Mouse (Mus musculus): ENCODE results near the gene Pex7.

Pex7 gene

GRCm38 (mm10) chr10:19907246-19907804, at the start of gene Pex7:
Gene Pex7 (minus strand): TSS chr10:19907689.
- peak; percentile 93 to 97 for DNase-seq

- no peak for DNase-seq
Observed at GRCm38 (mm10) chr10:19956745-19957144, 49.3 kb upstream of the Pex7 start.

DNA sequence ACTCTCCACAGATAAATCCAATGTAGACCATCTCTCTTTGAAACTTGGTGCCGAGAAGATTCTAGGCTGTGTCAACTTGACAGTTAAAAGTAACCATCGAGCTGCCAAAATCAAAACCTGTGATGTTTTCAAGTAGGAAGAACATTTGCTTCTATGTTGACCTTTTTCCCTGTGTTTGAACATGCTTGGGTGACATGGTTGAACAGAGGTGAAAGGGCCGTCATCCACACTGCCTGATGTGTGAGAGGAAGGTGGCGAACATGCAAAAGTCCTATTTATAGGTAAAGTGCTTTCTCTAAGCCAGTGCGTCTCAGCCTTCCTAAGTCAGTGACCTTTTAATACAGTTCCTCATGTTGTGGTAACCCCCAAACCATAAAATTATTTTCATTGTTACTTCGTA, 48.3 kb upstream of the Pex7 start:
- DNase-seq: peak in 1 of 2 experiments; percentile 26

- DNase-seq: no peak
Observed at GRCm38 (mm10) chr10:19954572-19954971, 47.1 kb upstream of the Pex7 start.

GRCm38 (mm10) chr10:19953032-19953761, 45.7 kb upstream of the Pex7 start:
- peak; percentile 44 to 46 for DNase-seq

DNA sequence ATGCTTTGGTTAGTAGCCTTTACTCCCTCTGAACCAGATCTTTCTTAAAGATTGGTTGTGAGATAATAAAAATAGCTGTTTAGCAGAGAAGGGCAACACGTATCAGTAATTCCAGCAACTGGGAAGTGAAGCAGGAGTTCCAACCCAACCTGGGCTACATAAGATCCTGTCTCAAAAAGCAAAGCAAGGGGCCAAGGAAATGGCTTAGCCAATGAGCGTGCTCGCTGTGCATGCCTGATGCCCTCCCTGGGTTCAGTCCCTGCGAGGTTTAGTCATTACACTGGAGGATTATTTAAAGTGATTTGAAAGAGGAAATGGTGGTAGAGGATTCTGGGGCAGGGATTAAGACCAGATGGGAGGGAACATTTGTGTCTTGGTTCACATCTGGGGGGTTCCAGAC, 41.6 kb upstream of the Pex7 start:
- no peak for DNase-seq

DNA sequence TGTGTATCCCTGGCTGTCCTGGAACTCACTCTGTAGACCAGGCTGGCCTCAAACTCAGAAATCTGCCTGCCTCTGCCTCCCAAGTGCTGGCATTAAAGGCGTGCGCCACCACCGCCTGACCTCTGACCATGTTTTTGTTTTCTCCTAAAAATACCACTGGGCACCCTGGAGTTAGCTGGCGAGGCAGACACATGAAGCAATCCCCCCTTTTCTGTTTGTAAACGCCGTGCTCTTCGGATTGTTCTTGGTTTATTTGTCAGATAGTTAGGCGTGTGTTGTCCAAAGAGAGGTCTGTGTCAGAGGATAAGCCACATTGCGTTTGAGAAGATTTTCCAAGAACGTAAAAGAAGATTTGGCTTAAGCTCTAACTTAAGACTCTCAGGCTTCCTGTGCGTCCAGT, 40.9 kb upstream of the Pex7 start:
- DNase-seq: no peak

DNA sequence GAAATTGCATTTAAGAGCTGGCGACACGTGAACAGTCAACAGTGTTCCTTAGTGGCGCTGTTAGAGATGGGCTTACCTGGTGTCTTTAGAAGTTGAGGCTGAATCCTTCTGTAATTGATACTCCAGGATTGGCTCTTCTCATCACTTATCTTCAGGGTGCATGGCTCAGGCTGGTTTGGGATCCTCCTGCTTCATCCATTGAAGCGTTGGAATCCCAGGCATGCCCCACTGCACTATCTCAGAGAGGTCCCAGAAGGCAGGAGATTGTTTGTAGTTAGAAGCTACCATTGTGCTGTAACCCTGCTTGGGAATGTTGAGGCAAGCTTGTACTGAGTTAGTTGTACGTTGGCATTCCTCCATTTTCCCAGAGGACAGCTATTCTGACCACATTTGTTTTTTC, 40.4 kb upstream of the Pex7 start:
- no peak for DNase-seq

DNA sequence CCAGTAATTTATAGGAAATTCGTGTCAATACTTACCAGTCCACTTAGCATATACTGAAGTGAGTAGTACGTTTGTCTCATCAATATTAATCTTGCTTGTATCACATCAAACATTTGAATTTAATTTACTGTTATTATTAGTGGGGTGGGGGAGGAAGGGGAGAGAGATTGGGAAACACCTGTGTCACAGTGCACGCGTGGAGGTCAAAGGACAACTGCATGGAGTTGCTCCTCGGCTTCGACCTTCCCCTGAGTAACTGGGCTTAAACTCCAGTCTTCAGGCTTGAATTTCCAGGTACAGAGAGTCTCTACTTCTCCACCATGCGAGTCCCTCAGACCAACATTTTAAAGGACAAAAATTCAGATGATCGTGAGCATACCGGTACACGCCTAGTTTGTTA, 40.0 kb upstream of the Pex7 start:
- no peak for DNase-seq

DNA sequence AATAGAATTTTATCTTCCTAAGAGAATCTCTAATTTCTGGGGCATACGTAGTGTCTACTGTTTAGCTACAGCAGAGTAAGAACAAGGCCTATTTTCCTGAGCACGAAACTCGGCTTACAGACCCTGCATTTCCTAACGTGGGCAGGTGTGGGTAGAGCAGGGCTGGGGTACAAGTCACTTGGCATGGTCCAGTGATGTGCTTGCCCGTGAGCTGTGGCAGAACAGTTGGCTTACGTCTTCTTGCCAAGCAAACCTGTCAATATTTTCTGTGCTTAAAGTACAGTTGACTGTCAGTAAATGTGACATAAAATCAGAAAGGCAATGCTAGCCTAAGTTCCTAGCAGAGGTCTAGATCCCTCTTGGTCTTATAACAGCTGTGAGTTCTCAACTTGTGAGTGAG, 39.2 kb upstream of the Pex7 start:
- no peak for DNase-seq

DNA sequence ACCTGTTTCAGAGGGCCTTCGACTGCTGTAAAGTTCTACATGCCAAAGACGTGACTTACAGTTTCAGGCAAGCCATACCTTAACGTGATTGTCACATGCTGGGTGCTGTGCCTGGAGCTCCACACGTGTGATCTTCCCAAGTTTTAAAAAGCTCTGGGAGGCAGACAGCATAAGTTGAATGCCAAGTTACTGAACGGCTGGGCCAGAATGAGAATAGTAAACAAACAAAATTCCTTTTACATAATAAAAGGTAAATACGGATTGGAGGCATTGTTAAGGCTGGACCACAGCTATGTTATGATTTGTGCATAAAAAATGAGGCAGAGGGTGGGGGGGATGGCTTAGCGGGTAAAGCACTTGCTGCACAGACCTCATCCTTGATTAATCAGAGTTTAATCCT, 38.2 kb upstream of the Pex7 start:
- DNase-seq: no peak

DNA sequence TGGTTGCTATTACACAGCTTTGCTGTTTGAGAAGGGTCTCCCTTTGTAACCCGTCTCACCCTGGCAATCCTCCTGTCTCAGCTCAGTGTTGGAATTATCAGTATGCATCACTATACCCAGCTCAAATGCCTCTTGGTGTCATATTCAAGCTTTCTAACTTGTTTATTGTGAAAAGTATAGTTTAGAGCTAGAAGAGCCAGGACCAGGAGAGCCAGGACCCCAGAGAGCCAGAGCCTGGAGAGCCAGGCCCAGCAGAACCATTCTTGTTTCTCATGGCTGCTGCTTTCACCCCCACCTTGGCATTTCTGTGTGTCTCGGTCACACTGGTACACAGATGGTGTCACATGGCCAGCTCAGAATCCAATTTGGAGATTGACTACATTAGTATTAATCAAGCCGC, 35.1 kb upstream of the Pex7 start:
- no peak for DNase-seq

- no peak for DNase-seq
Observed at GRCm38 (mm10) chr10:19941914-19942313, 34.4 kb upstream of the Pex7 start.

DNA sequence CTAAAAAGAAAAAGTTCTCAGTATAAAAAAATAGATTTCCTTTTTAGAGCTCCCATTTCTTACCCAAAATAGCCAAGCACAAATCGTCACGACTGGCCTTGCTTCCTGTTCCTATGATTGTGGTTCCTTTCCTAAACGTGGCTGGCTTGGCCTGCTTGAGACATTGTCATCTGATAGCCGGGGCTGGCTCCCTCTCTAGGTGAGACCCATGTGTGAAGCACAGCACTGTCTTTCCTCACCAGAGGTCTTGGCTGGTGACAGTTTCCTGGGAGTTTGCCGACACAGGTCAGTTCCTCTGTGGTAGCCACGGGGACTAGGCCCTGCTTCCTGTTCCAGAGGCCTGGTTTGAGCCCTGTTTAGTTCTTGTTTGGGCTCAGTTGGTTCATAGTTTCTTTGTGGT, 33.6 kb upstream of the Pex7 start:
- peak; percentile 32 to 38 for DNase-seq

DNA sequence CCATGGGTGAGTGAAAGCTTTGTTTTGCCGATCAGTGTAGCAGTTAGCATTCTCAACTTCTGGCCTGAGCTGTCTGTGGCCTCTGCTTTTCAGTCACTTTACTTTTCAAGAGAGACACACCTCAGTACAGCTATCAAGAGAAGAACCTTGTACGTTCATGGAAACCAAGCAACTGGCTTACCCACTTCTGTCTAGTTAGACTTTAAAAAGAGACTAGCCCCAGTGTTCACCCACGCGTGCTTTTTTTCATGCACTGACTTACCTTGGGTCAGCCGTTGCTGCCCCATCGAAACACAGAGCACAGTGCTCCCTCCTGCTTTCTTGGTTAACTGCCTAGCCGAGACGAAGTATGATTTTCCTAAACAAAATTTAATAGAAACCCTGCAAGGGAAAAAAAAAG, 33.1 kb upstream of the Pex7 start:
- DNase-seq: no peak

DNA sequence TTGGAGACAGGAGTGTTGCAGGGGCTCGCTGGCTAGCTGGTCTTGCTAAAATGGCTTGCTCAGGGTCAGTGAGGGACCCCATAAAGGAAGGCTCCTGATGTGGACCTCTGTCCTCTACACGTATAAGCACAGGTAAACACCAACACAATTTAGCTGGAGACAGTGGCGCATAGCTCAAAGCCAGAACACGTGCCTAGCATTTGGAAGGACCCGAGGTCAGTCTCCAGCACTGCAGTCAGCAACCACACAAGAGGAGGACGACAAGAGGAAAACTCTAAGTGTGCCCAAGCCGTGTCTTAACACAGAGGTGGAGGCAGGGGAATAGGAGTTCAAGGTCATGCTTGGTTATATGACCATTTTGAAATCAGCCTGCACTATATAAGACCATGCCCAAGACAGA, 32.6 kb upstream of the Pex7 start:
- no peak for DNase-seq

DNA sequence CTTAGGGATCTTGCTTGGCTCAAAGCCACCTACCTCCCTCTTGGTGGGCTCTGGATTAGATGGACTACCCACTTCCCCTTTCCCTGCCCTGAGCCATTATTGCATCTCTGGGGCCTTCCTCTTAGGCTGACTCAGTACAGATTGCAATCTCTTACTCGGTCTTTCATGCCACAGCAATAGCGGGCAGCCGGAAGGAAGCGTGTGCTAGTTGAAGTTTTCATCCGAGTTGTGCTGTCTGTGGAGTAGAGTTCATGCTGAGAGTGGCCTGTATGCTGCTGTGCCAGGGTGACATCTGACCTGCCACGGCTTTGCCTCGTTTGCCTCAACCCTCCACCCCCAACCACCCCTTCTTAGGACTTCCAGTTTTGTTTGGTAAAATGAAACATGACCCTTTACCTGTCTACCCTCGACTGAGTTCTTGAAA, 31.8 kb upstream of the Pex7 start:
- DNase-seq: peak; percentile 54 to 56

DNA sequence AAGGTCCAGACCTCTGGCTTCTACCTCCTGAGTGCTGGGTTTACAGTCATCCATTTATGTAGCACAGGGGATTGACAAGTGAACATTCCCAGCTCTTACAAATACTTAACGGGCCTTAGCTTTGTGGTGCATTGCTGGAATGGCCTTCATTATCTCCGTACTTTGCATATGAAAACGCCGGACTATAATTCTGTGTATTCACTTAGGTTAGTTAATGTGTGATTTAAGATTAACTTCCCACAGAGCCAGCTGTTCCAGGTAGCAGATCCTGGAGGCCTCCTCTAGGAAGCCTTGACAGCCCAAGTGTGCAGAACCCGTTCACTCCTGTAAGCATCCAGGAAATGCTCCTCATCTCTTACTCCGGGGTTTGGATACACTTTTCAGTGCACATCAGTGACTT, 31.2 kb upstream of the Pex7 start:
- no peak for DNase-seq

GRCm38 (mm10) chr10:19936961-19937708, 29.6 kb upstream of the Pex7 start:
- DNase-seq: no peak

DNA sequence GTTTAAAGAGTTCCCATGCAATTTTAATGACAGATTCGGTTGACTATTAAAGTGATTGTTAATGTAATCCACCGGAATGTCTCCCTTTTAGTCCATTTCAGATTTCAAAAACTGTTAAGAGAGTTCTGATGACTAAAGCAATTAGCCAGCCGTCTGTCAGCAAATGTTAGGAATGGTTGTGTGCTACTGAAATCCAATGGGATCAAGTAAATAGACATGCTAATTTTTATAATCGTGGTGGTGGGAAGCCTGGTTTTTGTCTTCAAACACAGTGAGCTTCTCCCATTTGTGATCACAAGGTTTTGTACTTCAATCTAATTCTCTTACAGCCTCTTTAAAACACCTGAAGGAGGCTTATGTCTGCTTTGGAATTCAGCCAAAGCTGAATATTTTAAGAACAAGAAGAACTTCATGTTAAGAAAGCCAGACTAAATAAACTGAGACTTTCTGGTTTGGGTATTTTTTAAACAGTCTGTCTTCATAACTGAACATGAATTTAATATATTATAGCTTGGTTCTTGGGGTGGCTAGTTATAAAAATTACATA, 28.4 kb upstream of the Pex7 start:
- no peak for DNase-seq

DNA sequence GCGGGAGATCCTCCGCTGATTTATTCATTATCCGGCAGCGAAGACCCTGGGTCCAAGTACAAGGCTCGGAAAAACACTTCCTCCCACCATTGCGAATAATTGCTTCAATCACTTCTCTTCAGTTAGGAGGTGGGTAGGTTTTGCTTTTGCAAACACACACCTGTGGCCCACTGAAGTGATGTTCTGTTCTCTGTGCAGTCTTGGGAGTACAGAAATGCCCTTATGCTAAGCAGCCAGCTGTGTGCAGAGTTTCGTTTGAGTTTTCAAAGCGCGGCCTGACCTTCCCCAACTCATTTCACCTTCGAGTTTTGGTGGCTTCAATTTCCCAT, 27.8 kb upstream of the Pex7 start:
- peak; percentile 26 to 37 for DNase-seq

GRCm38 (mm10) chr10:19934384-19935294, 27.1 kb upstream of the Pex7 start, which contains the start of gene Map3k5:
Gene Map3k5 (plus strand): TSS chr10:19934472.
- DNase-seq: peak; percentile 74 to 80

Data from B cell, adult 2 months (primary cell).